Mouse (Mus musculus) liver, adult (tissue): ENCODE data around the gene Tmub1.
A peak's percentile ranks its signal among the peaks of the same experiment; 100 is the strongest.

Experiments
- GATA4 ChIP-seq: IDR thresholded peaks from 2 replicates; pipeline ENCODE4 v1.6.1; 2014; ENCODE audit warnings: mild to moderate bottlenecking, low read length; ENCODE audit not compliant: insufficient replicate concordance

Gene Tmub1

DNA sequence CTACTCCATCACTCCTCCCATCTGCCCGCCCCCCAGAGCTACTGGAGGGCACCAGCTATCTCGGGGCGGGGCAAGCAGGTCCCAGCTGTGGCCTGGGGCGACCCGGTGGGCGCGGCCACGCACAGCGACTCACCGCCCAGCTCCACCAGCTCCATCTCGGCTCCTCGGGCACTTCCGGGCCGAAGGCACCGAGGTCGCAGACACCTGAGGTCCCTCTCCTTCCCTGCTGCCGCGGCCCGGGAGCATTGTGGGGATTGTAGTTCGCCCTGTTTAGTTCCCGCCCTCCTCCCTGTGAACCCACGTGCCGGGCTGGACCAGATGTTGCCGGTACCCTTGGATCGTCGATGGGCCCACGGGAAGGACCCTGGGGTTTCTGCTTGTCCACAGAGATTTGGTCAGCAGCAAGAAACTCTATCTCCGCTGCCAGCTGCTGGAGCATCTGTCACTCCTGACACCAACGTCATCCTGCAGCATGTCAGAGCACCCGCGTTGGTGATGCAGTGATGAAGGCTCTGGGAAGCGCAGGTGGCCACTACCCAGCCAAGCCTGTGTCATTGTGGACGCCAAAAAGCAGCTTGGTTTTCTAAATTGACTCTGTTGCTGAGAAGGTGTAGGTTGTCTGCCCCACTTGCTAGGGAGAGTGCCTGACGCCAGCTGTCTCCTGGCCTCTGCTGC, at the start of gene Tmub1:
TSS of gene Tmub1 (minus strand) at position 231 of the 675 bp plus-strand sequence.
- peak; percentile 70; the same call in 1 of the 2 replicates for TF ChIP-seq GATA4

DNA sequence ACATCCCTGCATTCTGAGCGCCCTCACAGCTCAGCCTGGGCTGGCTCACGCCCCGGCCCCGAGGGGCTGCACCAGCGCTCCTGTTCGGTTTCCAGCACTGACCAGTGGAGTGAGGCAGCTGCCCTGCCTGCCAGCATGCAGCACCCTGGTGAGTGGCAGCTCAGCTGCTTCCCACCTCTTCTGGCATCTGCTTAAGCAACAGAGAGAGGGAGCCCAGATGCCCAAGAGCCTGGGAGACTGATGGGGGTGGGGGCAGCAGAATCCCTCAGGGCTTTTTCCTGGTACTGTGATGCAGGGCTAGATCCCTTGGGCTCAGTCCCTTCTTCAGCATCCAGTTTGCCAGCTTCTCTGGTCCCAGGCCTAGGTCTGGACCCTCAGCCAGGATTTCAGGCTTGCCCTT, 49.1 kb upstream of the Tmub1 start:
- TF ChIP-seq GATA4 = no peak

DNA sequence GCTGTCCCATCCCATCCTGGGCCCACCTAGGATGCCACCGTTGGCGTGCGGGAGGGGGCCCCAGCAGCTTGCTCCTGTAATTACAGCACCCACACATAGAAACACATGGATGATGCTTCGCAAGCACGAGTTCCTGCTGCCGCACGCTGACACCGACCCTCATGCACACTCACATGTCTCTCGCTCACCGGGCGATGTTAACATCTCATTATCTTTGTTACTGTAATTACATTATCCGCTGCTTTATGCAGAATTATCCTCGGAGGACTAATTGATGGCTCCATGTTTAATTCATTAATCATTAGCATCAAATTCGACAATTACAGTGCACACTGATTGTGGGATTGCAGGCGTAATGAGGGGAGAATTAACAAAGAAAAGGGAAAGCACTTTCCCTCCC, 47.4 kb upstream of the Tmub1 start:
- no peak for TF ChIP-seq GATA4

DNA sequence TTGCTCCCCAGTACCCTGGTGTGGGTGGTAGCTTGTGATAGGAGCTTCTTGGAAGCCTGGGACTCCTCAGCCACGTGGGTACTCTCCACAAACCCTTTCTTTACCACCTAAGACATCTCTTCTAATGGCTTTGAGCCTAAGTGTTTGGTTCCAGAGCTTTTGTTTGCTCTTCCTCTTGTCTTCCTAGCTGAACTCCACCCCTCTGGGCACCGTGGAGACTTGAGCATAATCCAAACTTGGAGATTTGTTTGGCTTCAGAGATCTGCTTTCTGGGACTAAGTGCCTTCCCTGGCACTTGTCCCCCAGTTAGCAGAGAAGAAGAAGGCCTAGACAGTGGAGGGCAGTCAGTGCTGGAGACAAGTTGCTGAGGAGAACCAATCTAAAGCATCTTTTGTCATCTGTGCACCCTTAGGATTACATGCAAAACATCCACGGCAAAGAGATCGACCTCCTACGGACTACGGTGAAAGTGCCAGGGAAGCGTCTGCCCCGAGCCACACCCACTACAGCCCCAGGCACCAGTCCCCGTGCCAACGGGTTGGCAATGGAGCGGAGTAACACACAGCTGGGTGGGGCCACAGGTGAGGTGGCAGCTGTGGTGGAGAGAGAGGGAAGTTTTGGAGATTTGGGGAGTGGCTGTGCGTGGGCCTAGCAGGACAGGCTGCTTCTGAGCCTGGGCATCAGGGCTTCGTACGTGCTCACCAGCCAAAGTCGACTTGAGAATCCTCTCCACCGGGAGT, 45.1 kb upstream of the Tmub1 start:
- no peak for TF ChIP-seq GATA4

DNA sequence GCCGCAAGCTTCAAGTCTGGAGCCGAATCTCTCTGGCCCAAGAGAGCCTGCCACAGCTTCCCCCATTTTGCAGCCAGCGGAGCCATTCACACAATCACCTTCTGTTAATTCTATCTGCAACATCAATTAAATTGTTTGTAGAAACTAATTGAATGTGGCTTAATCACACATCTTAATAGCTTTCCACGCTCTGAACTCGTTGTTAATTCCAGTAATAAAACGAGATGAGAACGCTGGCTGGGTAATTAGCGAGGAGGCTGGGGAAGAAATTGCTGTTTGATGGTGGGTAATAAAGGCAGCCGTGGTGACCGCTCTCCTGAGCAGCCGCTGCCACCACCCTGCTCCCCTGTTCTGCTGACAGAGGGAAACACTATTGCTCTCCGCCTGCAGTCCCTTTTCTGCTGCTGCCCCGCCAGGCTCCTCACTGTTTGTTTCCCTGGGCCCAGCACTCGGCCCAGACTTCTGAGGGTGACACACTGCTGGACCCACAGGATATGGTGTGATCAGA, 42.8 kb upstream of the Tmub1 start:
- TF ChIP-seq GATA4 = no peak

DNA sequence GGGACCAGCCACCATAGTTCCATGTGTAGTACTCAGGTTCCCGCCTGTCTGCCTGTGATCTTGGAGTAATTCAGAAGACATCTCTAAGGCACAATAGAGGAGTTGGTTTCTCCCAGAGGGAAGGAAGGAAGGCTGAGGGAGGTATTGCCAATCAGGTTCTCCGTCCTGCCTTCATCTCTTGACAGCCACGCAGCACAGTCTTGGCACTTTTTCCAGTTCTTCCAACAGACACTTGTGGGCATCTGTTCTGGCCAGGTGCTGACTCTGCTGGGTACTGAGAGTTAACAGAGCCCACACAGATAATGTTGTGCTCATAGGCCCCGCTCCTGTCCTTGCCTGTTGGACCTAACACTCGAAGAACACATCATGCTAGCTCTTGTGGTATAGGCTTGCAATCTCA, 39.1 kb upstream of the Tmub1 start:
- TF ChIP-seq GATA4 = no peak

GRCm38 (mm10) chr5:24486097-24486496, 38.4 kb upstream of the Tmub1 start:
- TF ChIP-seq GATA4 = no peak

DNA sequence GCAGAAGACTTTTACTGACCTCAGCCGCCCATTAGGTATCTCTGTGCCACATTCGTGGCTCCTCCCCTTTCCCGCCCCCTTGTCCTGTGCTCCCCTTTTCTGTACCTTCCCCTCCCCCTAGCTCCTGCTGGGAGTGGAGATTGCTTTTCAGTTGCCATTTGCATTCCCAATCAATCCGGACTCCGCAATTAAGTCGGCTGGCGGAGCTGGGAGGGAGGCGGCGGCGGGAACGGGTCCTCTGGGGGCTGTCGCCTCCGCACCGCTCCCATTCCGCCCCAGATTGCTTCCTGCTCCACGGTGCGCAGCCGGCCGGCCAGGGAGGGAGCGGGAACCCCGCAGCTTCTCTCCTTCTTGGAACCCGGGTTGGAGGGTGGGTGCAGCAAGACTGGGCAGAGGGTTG, 37.3 kb upstream of the Tmub1 start:
- no peak for TF ChIP-seq GATA4

GRCm38 (mm10) chr5:24483326-24483725, 35.7 kb upstream of the Tmub1 start:
- no peak for TF ChIP-seq GATA4

DNA sequence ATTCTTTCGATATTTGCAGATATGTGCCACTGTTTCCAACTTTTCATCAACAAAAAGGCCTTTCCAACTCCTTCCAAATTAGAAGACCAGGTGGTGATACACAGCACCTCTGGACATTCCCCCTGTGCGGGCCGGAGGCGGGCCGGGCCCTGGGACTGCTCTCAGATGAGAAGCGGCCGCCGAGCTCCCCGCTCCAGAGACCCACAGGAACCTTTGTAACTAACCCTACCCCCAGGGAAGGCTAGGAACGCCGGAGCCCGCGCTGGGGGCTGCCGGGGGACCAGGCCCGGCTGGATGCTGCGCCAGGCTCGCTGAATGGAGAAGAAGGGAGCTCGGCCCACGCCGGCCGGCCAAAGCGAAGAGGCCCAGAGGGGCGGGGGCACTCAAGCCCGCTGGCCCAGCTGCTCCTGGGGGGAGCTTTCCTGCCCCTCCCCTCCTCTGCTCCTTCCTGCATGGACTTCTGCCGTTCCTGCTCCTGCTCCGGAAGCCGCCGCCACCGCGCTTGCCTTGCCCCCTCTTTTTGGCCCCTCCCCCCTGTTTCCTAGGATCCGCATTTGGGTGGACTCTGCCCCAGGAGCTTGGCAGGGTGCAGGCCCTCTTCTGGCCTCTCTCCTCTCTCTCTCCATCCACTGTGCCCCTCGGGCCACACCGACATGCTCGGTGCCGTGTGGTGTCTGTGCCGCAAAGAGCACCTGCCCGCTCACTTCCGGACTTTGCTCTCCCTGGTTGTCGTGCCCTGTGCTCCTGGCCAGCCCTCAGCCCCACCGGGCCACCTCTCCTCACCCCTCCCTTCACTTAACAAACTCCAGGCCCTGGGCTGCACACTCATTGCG, 34.8 kb upstream of the Tmub1 start:
- no peak for TF ChIP-seq GATA4

GRCm38 (mm10) chr5:24481647-24482046, 34.0 kb upstream of the Tmub1 start:
- TF ChIP-seq GATA4 = no peak

- no peak for TF ChIP-seq GATA4
These were observed 30.3 kb upstream of the Tmub1 start for GRCm38 (mm10) chr5:24477909-24478308.

- no peak for TF ChIP-seq GATA4
These were observed 28.0 kb upstream of the Tmub1 start for GRCm38 (mm10) chr5:24475476-24476241.

GRCm38 (mm10) chr5:24474723-24475261, 27.1 kb upstream of the Tmub1 start:
- no peak for TF ChIP-seq GATA4
